In the genomic region with DNA sequence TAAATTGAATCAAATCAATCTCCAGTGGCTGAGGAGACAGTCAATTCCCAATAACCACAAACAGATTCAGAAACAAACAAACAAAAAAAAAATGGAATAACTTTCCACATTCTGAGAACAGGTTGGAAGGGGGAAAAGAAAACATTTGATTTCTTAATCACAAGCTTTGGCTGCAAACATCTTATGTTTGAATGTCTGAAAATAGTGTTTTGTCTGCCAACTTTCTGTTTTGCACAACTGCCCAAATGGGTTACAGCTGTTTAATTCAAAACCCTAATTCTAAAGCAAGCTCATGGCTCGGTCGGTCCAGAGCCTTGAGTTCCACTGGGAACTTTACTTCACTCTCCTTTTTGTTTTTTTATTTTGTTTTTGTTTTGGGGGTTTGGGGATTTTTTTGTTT, we compare ENCODE assay signal across 26 mouse cellular contexts.
DNase-seq lines count a peak whose midpoint lies in the region; ATAC-seq and TF ChIP-seq lines count a peak whose summit lies in the region.
"Had no signal": no experiment of that assay in that cellular context is flagged by ENCODE, and none has a peak within 500 bp of the region (broad histone marks: within the 10 kb centered on the region; RNA-seq: fewer than 3 reads in every experiment).

No protein-coding gene starts in this region.

- no peak overlapping the region for H3K27ac ChIP-seq in kidney, embryonic 14.5 days (ENCODE audit: low read depth, low read length)
- no peak overlapping the region for H3K27ac ChIP-seq in embryonic facial prominence, embryonic 14.5 days (replicated peaks; ENCODE audit: low read depth, low read length)
- no peak overlapping the region for H3K27ac ChIP-seq in hindbrain, postnatal 0 days
- H3K27ac ChIP-seq: forebrain, embryonic 15.5 days; heart, adult 2 months; hindbrain, embryonic 15.5 days; intestine, embryonic 15.5 days; kidney, embryonic 15.5 days; midbrain, embryonic 12.5 days; neural tube, embryonic 15.5 days; stomach, embryonic 15.5 days had no signal

- WGBS in kidney, embryonic 14.5 days, result 69% methylated on average over 2 of the region's 2 CpGs
- 36% methylated on average over 2 of the region's 2 CpGs for WGBS in embryonic facial prominence, embryonic 14.5 days
- WGBS in hindbrain, postnatal 0 days, result 88% methylated on average over 2 of the region's 2 CpGs

- H3K27me3 ChIP-seq in kidney, embryonic 14.5 days (ENCODE audit: control insufficient read depth, insufficient read depth, low read length), result no peaks in the 10 kb centered on the region
- H3K27me3 ChIP-seq in embryonic facial prominence, embryonic 14.5 days (replicated peaks; ENCODE audit: control insufficient read depth, insufficient read depth, low read length), result no peaks in the 10 kb centered on the region
- no peaks in the 10 kb centered on the region for H3K27me3 ChIP-seq in hindbrain, postnatal 0 days (ENCODE audit: insufficient read depth, low read length)
- H3K27me3 ChIP-seq: forebrain, embryonic 15.5 days; hindbrain, embryonic 15.5 days; intestine, embryonic 15.5 days; kidney, embryonic 15.5 days; midbrain, embryonic 12.5 days; neural tube, embryonic 15.5 days; stomach, embryonic 15.5 days had no signal

- no peaks in the 10 kb centered on the region for H3K9me3 ChIP-seq in kidney, embryonic 14.5 days (ENCODE audit: control insufficient read depth, low read length)
- H3K9me3 ChIP-seq in embryonic facial prominence, embryonic 14.5 days (ENCODE audit: control insufficient read depth, low read length), result no peaks in the 10 kb centered on the region
- H3K9me3 ChIP-seq in hindbrain, postnatal 0 days (ENCODE audit: low read length), result no peaks in the 10 kb centered on the region
- H3K9me3 ChIP-seq: forebrain, embryonic 15.5 days; hindbrain, embryonic 15.5 days; intestine, embryonic 15.5 days; kidney, embryonic 15.5 days; midbrain, embryonic 12.5 days; neural tube, embryonic 15.5 days; stomach, embryonic 15.5 days had no signal

- H3K4me3 ChIP-seq in kidney, embryonic 14.5 days (ENCODE audit: low read length), result no peak overlapping the region
- no peak overlapping the region for H3K4me3 ChIP-seq in embryonic facial prominence, embryonic 14.5 days (ENCODE audit: low read depth, low read length)
- H3K4me3 ChIP-seq in hindbrain, postnatal 0 days (ENCODE audit: low read length), result no peak overlapping the region
- H3K4me3 ChIP-seq: forebrain, embryonic 15.5 days; heart, adult 2 months; hindbrain, embryonic 15.5 days; intestine, embryonic 15.5 days; kidney, embryonic 15.5 days; midbrain, embryonic 12.5 days; neural tube, embryonic 15.5 days; stomach, embryonic 15.5 days had no signal

- ATAC-seq in kidney, embryonic 14.5 days (ENCODE audit: low FRiP score, low TSS enrichment), result no peak
- ATAC-seq in embryonic facial prominence, embryonic 14.5 days (ENCODE audit: low read depth), result no peak
- ATAC-seq in hindbrain, postnatal 0 days, result no peak
- ATAC-seq: forebrain, embryonic 15.5 days; intestine, embryonic 15.5 days; Patski had no signal

- H3K36me3 ChIP-seq in kidney, embryonic 14.5 days (ENCODE audit: control insufficient read depth, insufficient read depth, low read length), result no peaks in the 10 kb centered on the region
- no peaks in the 10 kb centered on the region for H3K36me3 ChIP-seq in embryonic facial prominence, embryonic 14.5 days (ENCODE audit: control insufficient read depth, insufficient read depth, low read length)
- H3K36me3 ChIP-seq in hindbrain, postnatal 0 days (ENCODE audit: insufficient read depth, low read length), result no peaks in the 10 kb centered on the region
- H3K36me3 ChIP-seq: forebrain, embryonic 15.5 days; hindbrain, embryonic 15.5 days; intestine, embryonic 15.5 days; kidney, embryonic 15.5 days; midbrain, embryonic 12.5 days; neural tube, embryonic 15.5 days; stomach, embryonic 15.5 days had no signal

- no peak overlapping the region for H3K4me2 ChIP-seq in kidney, embryonic 14.5 days (replicated peaks; ENCODE audit: low read depth, low read length)
- H3K4me2 ChIP-seq in embryonic facial prominence, embryonic 14.5 days (ENCODE audit: low read depth, low read length), result no peak overlapping the region
- H3K4me2 ChIP-seq in hindbrain, postnatal 0 days (ENCODE audit: low read depth, low read length), result no peak overlapping the region
- H3K4me2 ChIP-seq: forebrain, embryonic 15.5 days; hindbrain, embryonic 15.5 days; intestine, embryonic 15.5 days; kidney, embryonic 15.5 days; liver, embryonic 11.5 days; midbrain, embryonic 12.5 days; neural tube, embryonic 15.5 days; stomach, embryonic 15.5 days had no signal

- H3K4me1 ChIP-seq in kidney, embryonic 14.5 days (ENCODE audit: control insufficient read depth, insufficient read depth, low read length), result no peaks in the 10 kb centered on the region
- peaks cover 5% of the 10 kb centered on the region; the same call in 1 of the 2 replicates for H3K4me1 ChIP-seq in embryonic facial prominence, embryonic 14.5 days (ENCODE audit: control insufficient read depth, insufficient read depth, low read length)
- H3K4me1 ChIP-seq in hindbrain, postnatal 0 days (ENCODE audit: insufficient read depth, low read length), result no peaks in the 10 kb centered on the region
- H3K4me1 ChIP-seq: forebrain, embryonic 15.5 days; hindbrain, embryonic 15.5 days; intestine, embryonic 15.5 days; kidney, embryonic 15.5 days; midbrain, embryonic 12.5 days; neural tube, embryonic 15.5 days; stomach, embryonic 15.5 days had no signal

- TF ChIP-seq CTCF in hindbrain, postnatal 0 days (IDR thresholded peaks at IDR 0.05; ENCODE audit: low read depth), result no peak

- peak; percentile 50 to 64 for DNase-seq in heart, adult 18-20 months
- no peak for DNase-seq in heart, postnatal 36 days
- DNase-seq in kidney, postnatal 4 days, result peak; percentile 6
- DNase-seq in embryonic facial prominence, embryonic 14.5 days (ENCODE audit: low spot score), result peak; percentile 61
- DNase-seq in lung, postnatal 14 days, result peak; percentile 5
- no peak for DNase-seq in hindbrain, postnatal 0 days (ENCODE audit: low spot score)
- DNase-seq in testis, postnatal 14 days (ENCODE audit: low spot score), result no peak
- DNase-seq: cerebellum, adult 11 months; cerebellum, adult 9-11 months; gastrocnemius, postnatal 10 days; left cerebral cortex, postnatal 4 days; right cerebral cortex, adult 18-20 months; right cerebral cortex, postnatal 4 days; thymus, adult 2 months; thymus, postnatal 4 days had no signal

- intact Hi-C loops in heart, postnatal 36 days (cut with DNase I), result no loop called here

- H3K9ac ChIP-seq in kidney, embryonic 14.5 days (ENCODE audit: low read depth, low read length), result no peak overlapping the region
- no peak overlapping the region for H3K9ac ChIP-seq in embryonic facial prominence, embryonic 14.5 days (ENCODE audit: low read depth, low read length)
- H3K9ac ChIP-seq in hindbrain, postnatal 0 days (replicated peaks; ENCODE audit: low read length), result no peak overlapping the region
- H3K9ac ChIP-seq: forebrain, embryonic 15.5 days; hindbrain, embryonic 15.5 days; intestine, embryonic 15.5 days; kidney, embryonic 15.5 days; midbrain, embryonic 12.5 days; neural tube, embryonic 15.5 days; stomach, embryonic 15.5 days had no signal

Comparison
In these comparisons a context has a peak if more than half of its experiments do, and no peak if none do; other contexts are left out.
1. DNase-seq: peak in heart, adult 18-20 months (2 of 2), kidney, postnatal 4 days (2 of 2), embryonic facial prominence, embryonic 14.5 days (single experiment) and lung, postnatal 14 days (single experiment); none in heart, postnatal 36 days (0 of 2), hindbrain, postnatal 0 days (single experiment) and testis, postnatal 14 days (single experiment).